Mouse (Mus musculus) stomach, postnatal 0 days (tissue): Measurements from ENCODE around the gene Gast.

Source experiments
- CTCF ChIP-seq: IDR thresholded peaks from 2 replicates; pipeline ENCODE4 v1.5.1; 2016; ENCODE audit warnings: antibody characterized with exemption, low read depth, mild to moderate bottlenecking, moderate library complexity
- EP300 ChIP-seq: optimal IDR thresholded peaks from 2 replicates; pipeline ENCODE3; 2016; ENCODE audit warnings: antibody characterized with exemption

DNA sequence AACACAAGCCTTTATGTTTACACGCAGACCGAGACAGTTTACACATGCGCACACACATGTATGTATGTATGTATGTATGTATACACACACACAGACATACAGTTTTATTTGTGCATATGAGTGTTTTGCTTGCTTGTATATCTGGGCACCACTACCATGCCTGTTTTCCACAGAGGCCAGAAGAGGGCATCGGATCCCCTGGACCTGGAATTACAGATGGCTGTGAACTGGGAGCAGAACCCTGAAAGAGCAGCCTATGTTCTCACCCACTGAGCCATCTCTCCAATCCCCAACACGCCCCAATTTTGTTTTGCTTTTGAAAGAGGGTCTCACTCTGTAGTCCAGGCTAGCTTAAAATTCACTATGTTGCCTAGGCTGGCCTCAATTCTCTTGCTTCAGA lies 23.2 kb downstream of the Gast start:
- TF ChIP-seq CTCF: peak; percentile 26; the same call in 1 of the 2 replicates
- no peak for TF ChIP-seq EP300
